Mouse (Mus musculus) kidney, adult 2 months (tissue): ENCODE measurements at regions not wholly inside any gene's neighbourhood (a gene's known extent, or its start where the extent isn't known, plus 50 kb on each side); places are given as distances from the start of the nearest gene placed in this dataset.

Experiments used
- CTCF ChIP-seq: fragments of 200-500 bp; conservative IDR thresholded peaks from 2 replicates; pipeline ENCODE4 v1.5.1; 2011; ENCODE audit warnings: low read depth, mild to moderate bottlenecking, control low read depth, low read length, moderate library complexity, mixed read lengths; ENCODE audit not compliant: insufficient read depth, insufficient read length
- POLR2A ChIP-seq: fragments of 200-500 bp; IDR thresholded peaks from one replicate; pipeline ENCODE4 v1.6.1; 2011; ENCODE audit warnings: low read depth, low read length, control low read depth

- TF ChIP-seq POLR2A (no peak), CTCF (no peak)
These were observed 211.2 kb upstream of the Nr5a2 start for GRCm38 (mm10) chr1:137171451-137171850.
